Mouse (Mus musculus): ENCODE results near the gene Dclk2. TPM values are rescaled to one million over a fixed set of nuclear protein-coding genes. Genes with fewer than 3 reads are reported as not detected.

The Dclk2 gene
- polyA plus RNA-seq, 1 experiment, result 7.2 TPM

GRCm38 (mm10) chr3:86898366-86898765 lies 22.3 kb downstream of the Dclk2 start:
- TF ChIP-seq TAL1 (IDR thresholded peaks at IDR 0.05; ENCODE audit: low read length) (no peak), GATA1 (IDR thresholded peaks at IDR 0.05; ENCODE audit: low read length) (no peak)
- Histone ChIP-seq H3K27me3 (ENCODE audit: control insufficient read depth) (no peaks in the 10 kb centered on the region), H3K36me3 (ENCODE audit: control insufficient read depth) (no peaks in the 10 kb centered on the region), H3K4me3 (replicated peaks) (no peak overlapping the region), H3K4me1 (ENCODE audit: control insufficient read depth) (no peaks in the 10 kb centered on the region), H3K9me3 (ENCODE audit: control insufficient read depth, low read length) (no peaks in the 10 kb centered on the region; the same call in 1 of the 2 replicates)

DNA sequence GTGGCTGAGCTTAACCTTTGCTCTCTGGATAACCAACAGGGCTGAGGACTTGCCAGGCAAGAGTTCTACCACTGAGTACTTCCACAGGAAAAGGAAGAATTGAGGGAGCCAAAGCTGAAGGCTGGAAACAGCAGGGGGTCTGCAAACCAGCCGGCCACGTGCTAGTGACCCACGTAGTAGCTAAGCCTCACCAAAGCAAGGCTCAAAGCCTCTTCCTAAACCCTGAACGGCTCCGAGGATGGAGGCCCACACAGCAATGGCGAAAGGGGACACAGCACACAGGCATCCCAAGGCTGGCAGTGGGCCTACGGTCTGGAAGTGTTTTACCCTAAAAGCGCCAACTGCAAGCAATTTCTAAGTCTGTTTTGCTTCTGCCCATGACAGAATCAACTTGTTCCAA lies 23.1 kb downstream of the Dclk2 start:
- TF ChIP-seq TAL1 (IDR thresholded peaks at IDR 0.05; ENCODE audit: low read length), result no peak
- no peak for TF ChIP-seq GATA1 (IDR thresholded peaks at IDR 0.05; ENCODE audit: low read length)
- Histone ChIP-seq H3K4me1 (ENCODE audit: control insufficient read depth) (no peaks in the 10 kb centered on the region), H3K36me3 (ENCODE audit: control insufficient read depth) (no peaks in the 10 kb centered on the region), H3K9me3 (ENCODE audit: control insufficient read depth, low read length) (no peaks in the 10 kb centered on the region; the same call in 1 of the 2 replicates), H3K27me3 (ENCODE audit: control insufficient read depth) (no peaks in the 10 kb centered on the region), H3K4me3 (replicated peaks) (no peak overlapping the region)

DNA sequence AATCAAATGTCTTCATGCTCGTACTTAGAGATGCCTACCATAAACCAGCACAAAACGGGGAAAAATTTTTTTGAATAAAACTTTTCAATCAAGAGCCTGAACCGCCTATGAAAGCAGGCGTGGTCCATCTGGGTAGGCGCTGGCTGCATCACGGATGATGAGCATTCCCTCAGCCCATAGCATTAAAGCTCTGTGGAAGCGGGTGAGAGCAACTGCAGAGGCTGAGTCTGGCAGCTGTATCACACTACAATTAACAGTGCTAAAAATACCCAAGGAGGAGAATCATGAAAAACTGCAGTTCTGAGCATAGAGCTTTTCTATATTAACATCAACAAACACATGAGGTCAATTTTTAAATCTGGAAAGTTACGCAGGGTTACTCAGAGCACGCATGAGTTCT lies 23.6 kb downstream of the Dclk2 start:
- Histone ChIP-seq H3K4me3 (replicated peaks) (no peak overlapping the region), H3K4me1 (ENCODE audit: control insufficient read depth) (no peaks in the 10 kb centered on the region), H3K36me3 (ENCODE audit: control insufficient read depth) (no peaks in the 10 kb centered on the region), H3K27me3 (ENCODE audit: control insufficient read depth) (no peaks in the 10 kb centered on the region), H3K9me3 (ENCODE audit: control insufficient read depth, low read length) (no peaks in the 10 kb centered on the region; the same call in 1 of the 2 replicates)
- TF ChIP-seq TAL1 (IDR thresholded peaks at IDR 0.05; ENCODE audit: low read length) (no peak), GATA1 (IDR thresholded peaks at IDR 0.05; ENCODE audit: low read length) (no peak)

GRCm38 (mm10) chr3:86894491-86894890 lies 26.2 kb downstream of the Dclk2 start:
- H3K36me3 ChIP-seq (ENCODE audit: control insufficient read depth), result no peaks in the 10 kb centered on the region
- TF ChIP-seq GATA1 (IDR thresholded peaks at IDR 0.05; ENCODE audit: low read length), result no peak
- no peak for TF ChIP-seq TAL1 (IDR thresholded peaks at IDR 0.05; ENCODE audit: low read length)
- H3K4me1 ChIP-seq (ENCODE audit: control insufficient read depth), result no peaks in the 10 kb centered on the region
- H3K4me3 ChIP-seq (replicated peaks), result no peak overlapping the region
- H3K9me3 ChIP-seq (ENCODE audit: control insufficient read depth, low read length), result no peaks in the 10 kb centered on the region
- H3K27me3 ChIP-seq (ENCODE audit: control insufficient read depth), result no peaks in the 10 kb centered on the region

GRCm38 (mm10) chr3:86887512-86887911 lies 33.1 kb downstream of the Dclk2 start:
- TF ChIP-seq GATA1 (IDR thresholded peaks at IDR 0.05; ENCODE audit: low read length), result no peak
- TF ChIP-seq TAL1 (IDR thresholded peaks at IDR 0.05; ENCODE audit: low read length), result no peak
- Histone ChIP-seq H3K4me1 (ENCODE audit: control insufficient read depth) (no peaks in the 10 kb centered on the region), H3K27me3 (ENCODE audit: control insufficient read depth) (no peaks in the 10 kb centered on the region), H3K4me3 (replicated peaks) (no peak overlapping the region), H3K36me3 (ENCODE audit: control insufficient read depth) (no peaks in the 10 kb centered on the region), H3K9me3 (ENCODE audit: control insufficient read depth, low read length) (no peaks in the 10 kb centered on the region)

DNA sequence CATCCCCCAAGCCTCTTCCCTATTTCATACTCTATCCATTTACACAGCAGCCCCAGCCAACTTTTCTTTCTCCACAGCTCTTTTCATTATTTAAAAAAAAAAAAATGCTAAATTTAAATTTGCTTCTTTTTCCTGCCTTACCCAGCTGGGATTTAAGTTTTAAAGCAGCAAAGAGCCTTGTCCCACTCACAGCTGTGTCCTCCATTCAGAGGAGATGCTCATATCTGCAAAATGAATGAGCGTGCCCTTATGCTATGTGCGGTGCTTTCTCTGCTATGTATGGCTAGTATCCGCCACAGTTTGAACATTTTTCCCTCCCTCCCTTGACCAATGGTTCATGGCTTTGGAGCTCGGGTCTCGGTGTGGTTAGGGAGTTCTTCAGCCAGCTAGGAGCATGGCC lies 35.5 kb downstream of the Dclk2 start:
- Histone ChIP-seq H3K4me3 (replicated peaks) (no peak overlapping the region), H3K36me3 (ENCODE audit: control insufficient read depth) (no peaks in the 10 kb centered on the region), H3K4me1 (ENCODE audit: control insufficient read depth) (no peaks in the 10 kb centered on the region), H3K27me3 (ENCODE audit: control insufficient read depth) (no peaks in the 10 kb centered on the region), H3K9me3 (ENCODE audit: control insufficient read depth, low read length) (no peaks in the 10 kb centered on the region)
- no peak for TF ChIP-seq GATA1 (IDR thresholded peaks at IDR 0.05; ENCODE audit: low read length)
- TF ChIP-seq TAL1 (IDR thresholded peaks at IDR 0.05; ENCODE audit: low read length), result no peak

- H3K4me3 ChIP-seq (replicated peaks), result no peak overlapping the region
- TF ChIP-seq TAL1 (IDR thresholded peaks at IDR 0.05; ENCODE audit: low read length) (no peak), GATA1 (IDR thresholded peaks at IDR 0.05; ENCODE audit: low read length) (no peak)
- no peaks in the 10 kb centered on the region for H3K4me1 ChIP-seq (ENCODE audit: control insufficient read depth)
- H3K36me3 ChIP-seq (ENCODE audit: control insufficient read depth), result no peaks in the 10 kb centered on the region
- H3K9me3 ChIP-seq (ENCODE audit: control insufficient read depth, low read length), result no peaks in the 10 kb centered on the region
- no peaks in the 10 kb centered on the region for H3K27me3 ChIP-seq (ENCODE audit: control insufficient read depth)
These were observed 36.2 kb downstream of the Dclk2 start for GRCm38 (mm10) chr3:86884481-86884880.

DNA sequence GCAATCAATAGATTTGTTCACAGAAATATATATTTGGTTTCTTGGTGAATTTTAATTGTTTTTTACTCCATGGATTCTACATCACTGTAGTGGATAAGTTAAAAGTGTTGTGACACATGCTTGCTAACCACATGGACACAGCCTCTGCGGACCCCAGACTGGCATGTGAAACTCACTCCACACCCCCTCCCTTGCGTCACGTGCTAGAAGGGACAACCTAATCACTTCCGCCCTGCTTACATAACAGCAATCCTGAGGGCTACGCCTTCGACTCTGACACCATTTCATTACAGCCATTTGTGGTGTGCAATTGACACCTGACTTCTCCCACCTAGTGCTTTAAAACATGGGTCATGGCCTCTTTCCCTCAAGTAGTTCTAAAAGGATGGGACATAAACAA lies 36.7 kb downstream of the Dclk2 start:
- Histone ChIP-seq H3K4me3 (replicated peaks) (no peak overlapping the region), H3K36me3 (ENCODE audit: control insufficient read depth) (no peaks in the 10 kb centered on the region), H3K4me1 (ENCODE audit: control insufficient read depth) (no peaks in the 10 kb centered on the region), H3K27me3 (ENCODE audit: control insufficient read depth) (no peaks in the 10 kb centered on the region), H3K9me3 (ENCODE audit: control insufficient read depth, low read length) (no peaks in the 10 kb centered on the region)
- no peak for TF ChIP-seq GATA1 (IDR thresholded peaks at IDR 0.05; ENCODE audit: low read length)
- no peak for TF ChIP-seq TAL1 (IDR thresholded peaks at IDR 0.05; ENCODE audit: low read length)

- Histone ChIP-seq H3K36me3 (ENCODE audit: control insufficient read depth) (no peaks in the 10 kb centered on the region), H3K4me1 (ENCODE audit: control insufficient read depth) (no peaks in the 10 kb centered on the region), H3K27me3 (ENCODE audit: control insufficient read depth) (no peaks in the 10 kb centered on the region), H3K9me3 (ENCODE audit: control insufficient read depth, low read length) (no peaks in the 10 kb centered on the region), H3K4me3 (replicated peaks) (no peak overlapping the region)
- TF ChIP-seq TAL1 (IDR thresholded peaks at IDR 0.05; ENCODE audit: low read length) (no peak), GATA1 (IDR thresholded peaks at IDR 0.05; ENCODE audit: low read length) (no peak)
These were observed 44.7 kb downstream of the Dclk2 start for GRCm38 (mm10) chr3:86875912-86876311.

GRCm38 (mm10) chr3:86873092-86873600 lies 47.5 kb downstream of the Dclk2 start:
- H3K36me3 ChIP-seq (ENCODE audit: control insufficient read depth), result no peaks in the 10 kb centered on the region
- H3K9me3 ChIP-seq (ENCODE audit: control insufficient read depth, low read length), result no peaks in the 10 kb centered on the region
- no peaks in the 10 kb centered on the region for H3K4me1 ChIP-seq (ENCODE audit: control insufficient read depth)
- TF ChIP-seq GATA1 (IDR thresholded peaks at IDR 0.05; ENCODE audit: low read length), result no peak
- no peak for TF ChIP-seq TAL1 (IDR thresholded peaks at IDR 0.05; ENCODE audit: low read length)
- H3K4me3 ChIP-seq (replicated peaks), result no peak overlapping the region
- no peaks in the 10 kb centered on the region for H3K27me3 ChIP-seq (ENCODE audit: control insufficient read depth)
